Mouse (Mus musculus): Measurements from ENCODE around the gene Fbxl5.
A peak's percentile ranks its signal among the peaks of the same experiment; 100 is the strongest.

Gene Fbxl5

GRCm38 (mm10) chr5:43821538-43821937 lies at the start of gene Fbxl5:
Fbxl5 (minus strand) TSS chr5:43821638.
- DNase-seq (ENCODE audit: low spot score in 2 of 2): no peak

- DNase-seq (ENCODE audit: low spot score in 2 of 2): no peak
Observed at GRCm38 (mm10) chr5:43868711-43869600, 47.5 kb upstream of the Fbxl5 start.

GRCm38 (mm10) chr5:43868253-43868652 lies 46.8 kb upstream of the Fbxl5 start, which contains the start of gene Cd38:
Cd38 (plus strand) TSS chr5:43868553.
- DNase-seq (ENCODE audit: low spot score in 2 of 2): no peak

- no peak for DNase-seq (ENCODE audit: low spot score in 2 of 2)
Observed at GRCm38 (mm10) chr5:43865316-43865715, 43.9 kb upstream of the Fbxl5 start.

GRCm38 (mm10) chr5:43863642-43864041 lies 42.2 kb upstream of the Fbxl5 start:
- DNase-seq (ENCODE audit: low spot score in 2 of 2): no peak

GRCm38 (mm10) chr5:43860670-43861431 lies 39.4 kb upstream of the Fbxl5 start:
- DNase-seq (ENCODE audit: low spot score in 2 of 2): no peak

- DNase-seq (ENCODE audit: low spot score in 2 of 2): no peak
Observed at GRCm38 (mm10) chr5:43860096-43860495, 38.7 kb upstream of the Fbxl5 start.

- DNase-seq (ENCODE audit: low spot score in 2 of 2): no peak
Observed at GRCm38 (mm10) chr5:43859663-43860062, 38.2 kb upstream of the Fbxl5 start.

- DNase-seq (ENCODE audit: low spot score in 2 of 2): no peak
Observed at GRCm38 (mm10) chr5:43855769-43856168, 34.3 kb upstream of the Fbxl5 start.

- DNase-seq (ENCODE audit: low spot score in 2 of 2): no peak
Observed at GRCm38 (mm10) chr5:43853868-43854488, 32.5 kb upstream of the Fbxl5 start.

GRCm38 (mm10) chr5:43853096-43853867 lies 31.8 kb upstream of the Fbxl5 start:
- DNase-seq (ENCODE audit: low spot score in 2 of 2): no peak

GRCm38 (mm10) chr5:43848275-43848674 lies 26.8 kb upstream of the Fbxl5 start:
- DNase-seq (ENCODE audit: low spot score in 2 of 2): no peak

GRCm38 (mm10) chr5:43847555-43847954 lies 26.1 kb upstream of the Fbxl5 start:
- no peak for DNase-seq (ENCODE audit: low spot score in 2 of 2)

GRCm38 (mm10) chr5:43846227-43846626 lies 24.8 kb upstream of the Fbxl5 start:
- no peak for DNase-seq (ENCODE audit: low spot score in 2 of 2)

- no peak for DNase-seq (ENCODE audit: low spot score in 2 of 2)
Observed at GRCm38 (mm10) chr5:43845646-43846045, 24.2 kb upstream of the Fbxl5 start.

GRCm38 (mm10) chr5:43845083-43845482 lies 23.6 kb upstream of the Fbxl5 start:
- DNase-seq (ENCODE audit: low spot score in 2 of 2): no peak

- no peak for DNase-seq (ENCODE audit: low spot score in 2 of 2)
Observed at GRCm38 (mm10) chr5:43842576-43843155, 21.2 kb upstream of the Fbxl5 start.

GRCm38 (mm10) chr5:43842011-43842285 lies 20.5 kb upstream of the Fbxl5 start:
- DNase-seq (ENCODE audit: low spot score in 2 of 2): no peak

- peak in 1 of 2 experiments; percentile 17 for DNase-seq (ENCODE audit: low spot score in 2 of 2)
Observed at GRCm38 (mm10) chr5:43841144-43842010, 19.9 kb upstream of the Fbxl5 start.

- peak in 1 of 2 experiments; percentile 55 for DNase-seq (ENCODE audit: low spot score in 2 of 2)
Observed at GRCm38 (mm10) chr5:43837372-43837771, 15.9 kb upstream of the Fbxl5 start.

All from left cerebral cortex, adult 9 months (tissue).